Mouse (Mus musculus) left cerebral cortex, adult 11 months (tissue): ENCODE measurements around the gene Olfr1242.

ENCODE experiments used
- DNase-seq: peaks from one replicate; pipeline ENCODE4 v3.0.0; 2022; ENCODE audit warnings: low spot score

Gene Olfr1242

GRCm38 (mm10) chr2:89498235-89498634 lies at the start of gene Olfr1242:
Gene Olfr1242 (minus strand): TSS chr2:89498335.
- DNase-seq: no peak

GRCm38 (mm10) chr2:89544516-89544915 lies 46.4 kb upstream of the Olfr1242 start:
- DNase-seq: no peak

- DNase-seq: peak; percentile 2
Observed at GRCm38 (mm10) chr2:89539923-89540322, 41.8 kb upstream of the Olfr1242 start.

- no peak for DNase-seq
Observed at GRCm38 (mm10) chr2:89531387-89531786, 33.3 kb upstream of the Olfr1242 start, which contains the start of gene Olfr1243. Gene Olfr1243 (minus strand): TSS chr2:89531487.

GRCm38 (mm10) chr2:89487026-89487425 lies 11.1 kb downstream of the Olfr1242 start, which contains the start of gene Olfr1241:
Gene Olfr1241 (minus strand): TSS chr2:89487126.
- DNase-seq: no peak

GRCm38 (mm10) chr2:89442900-89443299 lies 55.2 kb downstream of the Olfr1242 start, which contains the start of gene Olfr1240:
Gene Olfr1240 (minus strand): TSS chr2:89443000.
- DNase-seq: no peak
